Mouse (Mus musculus) kidney, adult 8-10 months (tissue): ENCODE results near the gene Agbl1.

ENCODE experiments used
- DNase-seq, 2 experiments: peaks; one replicate each; pipeline ENCODE4 v3.0.0; 2022

Agbl1 gene

GRCm38 (mm10) chr7:76392296-76392940 lies 162.7 kb downstream of the Agbl1 start:
- DNase-seq, result no peak

GRCm38 (mm10) chr7:76392941-76393817 lies 163.5 kb downstream of the Agbl1 start:
- peak; percentile 27 to 55 for DNase-seq

- no peak for DNase-seq
Observed at GRCm38 (mm10) chr7:76407930-76408557, 178.4 kb downstream of the Agbl1 start.

- no peak for DNase-seq
Observed at GRCm38 (mm10) chr7:76409020-76409419, 179.3 kb downstream of the Agbl1 start.

GRCm38 (mm10) chr7:76410403-76411180 lies 180.9 kb downstream of the Agbl1 start:
- no peak for DNase-seq

- DNase-seq, result no peak
Observed at GRCm38 (mm10) chr7:76411933-76412587, 182.4 kb downstream of the Agbl1 start.

GRCm38 (mm10) chr7:76416084-76416597 lies 186.5 kb downstream of the Agbl1 start:
- no peak for DNase-seq

- no peak for DNase-seq
Observed at GRCm38 (mm10) chr7:76438581-76438980, 208.9 kb downstream of the Agbl1 start.

- no peak for DNase-seq
Observed at GRCm38 (mm10) chr7:76438988-76439387, 209.3 kb downstream of the Agbl1 start.

GRCm38 (mm10) chr7:76462361-76463001 lies 232.8 kb downstream of the Agbl1 start:
- no peak for DNase-seq

- DNase-seq, result no peak
Observed at GRCm38 (mm10) chr7:76466427-76466826, 236.7 kb downstream of the Agbl1 start.

- no peak for DNase-seq
Observed at GRCm38 (mm10) chr7:76474233-76474632, 244.5 kb downstream of the Agbl1 start.

GRCm38 (mm10) chr7:76485546-76485945 lies 255.9 kb downstream of the Agbl1 start:
- DNase-seq, result no peak

- DNase-seq, result no peak
Observed at GRCm38 (mm10) chr7:76487519-76487918, 257.8 kb downstream of the Agbl1 start.

- no peak for DNase-seq
Observed at GRCm38 (mm10) chr7:76524291-76524690, 294.6 kb downstream of the Agbl1 start.

- peak; percentile 14 to 60 for DNase-seq
Observed at GRCm38 (mm10) chr7:76546456-76546855, 316.8 kb downstream of the Agbl1 start.

- DNase-seq, result no peak
Observed at GRCm38 (mm10) chr7:76547313-76547712, 317.6 kb downstream of the Agbl1 start.

GRCm38 (mm10) chr7:76551860-76552259 lies 322.2 kb downstream of the Agbl1 start:
- no peak for DNase-seq

- peak in 1 of 2 experiments; percentile 27 for DNase-seq
Observed at GRCm38 (mm10) chr7:76560564-76561258, 331.0 kb downstream of the Agbl1 start.

- DNase-seq, result no peak
Observed at GRCm38 (mm10) chr7:76562506-76562905, 332.8 kb downstream of the Agbl1 start.

- DNase-seq, result no peak
Observed at GRCm38 (mm10) chr7:76594566-76595079, 364.9 kb downstream of the Agbl1 start.
